Mouse (Mus musculus): ENCODE results near the gene Nudt21.

DNA sequence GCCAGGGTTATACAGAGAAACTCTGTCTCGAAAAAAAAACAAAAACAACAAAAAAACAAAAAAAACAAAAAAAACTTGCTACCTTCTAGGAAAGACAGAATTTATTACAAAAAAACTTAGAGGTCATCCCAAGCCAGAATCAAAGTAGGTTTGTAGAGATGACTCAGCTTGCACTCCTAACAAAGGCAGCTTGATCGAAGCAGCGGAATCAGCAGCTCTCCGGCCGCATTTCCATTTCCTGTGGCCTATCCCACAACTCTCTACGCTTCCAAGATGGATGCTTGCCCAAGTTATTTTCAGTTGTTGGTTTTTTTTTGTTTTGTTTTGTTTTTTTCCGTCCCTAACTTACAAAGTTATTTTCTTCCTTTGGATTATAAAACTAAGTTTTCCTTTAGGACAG lies 32.0 kb upstream of the Nudt21 start:
- TF ChIP-seq CTCF (IDR thresholded peaks at IDR 0.05) (no peak), EP300 (IDR thresholded peaks at IDR 0.05) (no peak)

Measured in lung, postnatal 0 days (tissue).